Mouse (Mus musculus) stomach, postnatal 0 days (tissue): ENCODE measurements at regions not wholly inside any gene's neighbourhood (a gene's known extent, or its start where the extent isn't known, plus 50 kb on each side); places are given as distances from the start of the nearest gene placed in this dataset.

ENCODE experiments used
- ATAC-seq: fragments of 200-750 bp; cut with Nextera tagmentation; 2 replicates; pipeline ENCODE4 v1.8.0; 2017; ENCODE audit not compliant: low FRiP score, low TSS enrichment
- DNase-seq: peaks from one replicate; pipeline ENCODE4 v3.0.0-alpha.2; 2016; ENCODE audit warnings: low spot score
- H3K27ac ChIP-seq: fragments of 300-500 bp; sonication (generic); replicated peaks from 2 replicates; pipeline ENCODE4 v1.5.1; 2014; ENCODE audit warnings: mild to moderate bottlenecking, control low read depth
- H3K27me3 ChIP-seq: fragments of 300-500 bp; sonication (generic); 2 replicates; pipeline ENCODE4 v1.6.1; 2014; ENCODE audit warnings: low read length; ENCODE audit not compliant: control insufficient read depth, insufficient read depth
- H3K36me3 ChIP-seq: fragments of 300-500 bp; sonication (generic); 2 replicates; pipeline ENCODE4 v1.6.1; 2014; ENCODE audit warnings: low read length, mixed read lengths; ENCODE audit not compliant: control insufficient read depth, insufficient read depth
- H3K4me1 ChIP-seq: fragments of 300-500 bp; sonication (generic); replicated peaks from 2 replicates; pipeline ENCODE4 v1.6.1; 2014; ENCODE audit warnings: antibody characterized with exemption; ENCODE audit not compliant: control insufficient read depth, insufficient read depth
- H3K4me2 ChIP-seq: fragments of 300-500 bp; sonication (generic); replicated peaks from 2 replicates; pipeline ENCODE4 v1.6.1; 2014; ENCODE audit warnings: low read depth, mild to moderate bottlenecking, control low read depth, moderate library complexity
- H3K4me3 ChIP-seq: fragments of 300-500 bp; sonication (generic); 2 replicates; pipeline ENCODE4 v1.5.1; 2014; ENCODE audit warnings: low read depth, low read length, control low read depth
- H3K9ac ChIP-seq: fragments of 300-500 bp; sonication (generic); 2 replicates; pipeline ENCODE4 v1.6.1; 2014; ENCODE audit warnings: mild to moderate bottlenecking, low read length, control low read depth, mixed read lengths
- H3K9me3 ChIP-seq: fragments of 300-500 bp; sonication (generic); 2 replicates; pipeline ENCODE4 v1.6.1; 2016; ENCODE audit warnings: low read length; ENCODE audit not compliant: control insufficient read depth
- CTCF ChIP-seq: IDR thresholded peaks from 2 replicates; pipeline ENCODE4 v1.5.1; 2016; ENCODE audit warnings: antibody characterized with exemption, low read depth, mild to moderate bottlenecking, moderate library complexity
- EP300 ChIP-seq: optimal IDR thresholded peaks from 2 replicates; pipeline ENCODE3; 2016; ENCODE audit warnings: antibody characterized with exemption
- WGBS: fragments of 180-500 bp; shearing (Covaris S2); extraction: QIAGEN DNeasy Blood & Tissue Kit; methylation state at CpG from one replicate; pipeline ENCODE4 v1.1.7; 2014; 5-methylcytosine and 5-hydroxymethylcytosine counted together

- Histone ChIP-seq H3K27me3 (no peaks in the 10 kb centered on the region), H3K9ac (no peak overlapping the region; the same call in 1 of the 2 replicates), H3K36me3 (no peaks in the 10 kb centered on the region), H3K9me3 (no peaks in the 10 kb centered on the region), H3K4me3 (no peak overlapping the region), H3K4me1 (peaks cover 5% of the 10 kb centered on the region; the same call in 1 of the 2 replicates), H3K4me2 (peak overlapping the region; percentile 8; the same call in 1 of the 2 replicates), H3K27ac (no peak overlapping the region)
- DNase-seq, result no peak
- no peak for TF ChIP-seq CTCF
- no peak for TF ChIP-seq EP300
- 35% methylated on average over 18 of the region's 18 CpGs for WGBS
- ATAC-seq, result no peak
Measured at GRCm38 (mm10) chr12:70713499-70714280, 111.6 kb upstream of the Frmd6 start.

- Histone ChIP-seq H3K4me3 (no peak overlapping the region), H3K36me3 (no peaks in the 10 kb centered on the region), H3K27me3 (no peaks in the 10 kb centered on the region), H3K9ac (no peak overlapping the region), H3K9me3 (no peaks in the 10 kb centered on the region), H3K27ac (no peak overlapping the region), H3K4me2 (no peak overlapping the region; the same call in 1 of the 2 replicates), H3K4me1 (peaks cover 7% of the 10 kb centered on the region)
- no peak for TF ChIP-seq CTCF
- no peak for DNase-seq
- ATAC-seq, result no peak
- 48% methylated on average over 11 of the region's 11 CpGs for WGBS
Measured at GRCm38 (mm10) chr12:70714281-70714679, 111.0 kb upstream of the Frmd6 start.

GRCm38 (mm10) chr12:70715836-70716235, 109.5 kb upstream of the Frmd6 start:
- Histone ChIP-seq H3K4me1 (peaks cover 8% of the 10 kb centered on the region), H3K9ac (no peak overlapping the region), H3K9me3 (no peaks in the 10 kb centered on the region), H3K27me3 (no peaks in the 10 kb centered on the region), H3K4me3 (no peak overlapping the region), H3K36me3 (no peaks in the 10 kb centered on the region), H3K4me2 (no peak overlapping the region), H3K27ac (no peak overlapping the region)
- TF ChIP-seq EP300, result no peak
- TF ChIP-seq CTCF, result no peak
- ATAC-seq (no peak), DNase-seq (no peak)
- 89% methylated on average over 2 of the region's 2 CpGs for WGBS

- H3K4me3 ChIP-seq, result no peak overlapping the region
- no peaks in the 10 kb centered on the region for H3K36me3 ChIP-seq
- H3K4me2 ChIP-seq, result no peak overlapping the region
- DNase-seq (no peak), ATAC-seq (no peak)
- 17% methylated on average over 1 of the region's 1 CpGs for WGBS
- peaks cover 8% of the 10 kb centered on the region for H3K4me1 ChIP-seq
- no peaks in the 10 kb centered on the region for H3K9me3 ChIP-seq
- H3K9ac ChIP-seq, result no peak overlapping the region
- no peaks in the 10 kb centered on the region for H3K27me3 ChIP-seq
- no peak overlapping the region; the same call in 1 of the 2 replicates for H3K27ac ChIP-seq
- no peak for TF ChIP-seq EP300
- no peak for TF ChIP-seq CTCF
Measured at GRCm38 (mm10) chr12:70718602-70719001, 106.7 kb upstream of the Frmd6 start.

- no peak overlapping the region; the same call in 1 of the 2 replicates for H3K27ac ChIP-seq
- H3K4me2 ChIP-seq, result no peak overlapping the region
- TF ChIP-seq EP300, result no peak
- TF ChIP-seq CTCF, result no peak
- WGBS, result 30% methylated on average over 4 of the region's 4 CpGs
- H3K36me3 ChIP-seq, result no peaks in the 10 kb centered on the region
- DNase-seq, result no peak
- peaks cover 3% of the 10 kb centered on the region for H3K4me1 ChIP-seq
- ATAC-seq, result no peak
- no peak overlapping the region for H3K9ac ChIP-seq
- H3K27me3 ChIP-seq, result no peaks in the 10 kb centered on the region
- H3K4me3 ChIP-seq, result no peak overlapping the region
- no peaks in the 10 kb centered on the region for H3K9me3 ChIP-seq
Measured at GRCm38 (mm10) chr12:70719255-70719654, 106.1 kb upstream of the Frmd6 start.

DNA sequence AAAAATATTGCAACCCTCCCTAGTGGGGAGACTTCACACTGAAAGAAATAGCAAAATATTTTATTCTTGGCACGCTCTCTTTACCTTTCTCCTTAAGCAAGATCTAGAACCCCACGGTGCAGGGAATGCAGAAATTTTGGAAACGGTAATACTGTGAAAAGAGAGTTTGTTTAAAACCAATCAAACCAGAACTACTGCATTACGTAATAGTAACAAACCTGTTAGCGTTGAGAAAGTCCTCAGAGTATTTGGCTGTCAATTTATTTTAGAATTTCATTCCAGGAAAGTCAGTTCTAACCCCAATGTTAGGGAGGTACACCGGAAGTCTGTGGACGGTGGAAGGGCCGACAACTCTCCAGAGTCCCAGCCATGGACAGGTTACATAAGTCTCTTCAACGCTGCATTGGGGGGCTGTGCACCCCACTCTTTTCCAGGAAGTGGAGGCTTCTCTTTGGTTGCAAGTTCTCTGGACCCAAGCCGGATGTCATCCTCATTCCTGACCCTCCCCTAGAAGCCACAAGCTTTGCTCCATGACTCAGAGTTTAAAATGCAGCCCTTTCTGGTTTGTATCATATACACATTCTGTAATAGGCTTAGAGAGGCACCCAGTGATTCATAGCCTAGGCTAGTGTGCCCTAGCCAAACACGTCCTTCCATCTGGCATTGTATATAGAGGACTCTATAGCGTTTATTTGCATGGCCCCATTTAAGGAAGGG, 105.0 kb upstream of the Frmd6 start:
- no peaks in the 10 kb centered on the region for H3K27me3 ChIP-seq
- no peak overlapping the region for H3K4me3 ChIP-seq
- WGBS, result 38% methylated on average over 12 of the region's 12 CpGs
- peaks cover 3% of the 10 kb centered on the region for H3K4me1 ChIP-seq
- DNase-seq (no peak), ATAC-seq (peak; percentile 80; the same call in 1 of the 2 replicates)
- H3K36me3 ChIP-seq, result no peaks in the 10 kb centered on the region
- no peaks in the 10 kb centered on the region for H3K9me3 ChIP-seq
- TF ChIP-seq EP300 (peak; percentile 36), CTCF (no peak)
- H3K9ac ChIP-seq, result no peak overlapping the region
- no peak overlapping the region for H3K27ac ChIP-seq
- H3K4me2 ChIP-seq, result no peak overlapping the region
